Mouse (Mus musculus) liver, embryonic 16.5 days (tissue): ENCODE data around the gene Ptpn23. TPM values are rescaled to one million over a fixed set of nuclear protein-coding genes. Genes with fewer than 3 reads are reported as not detected.
A peak's percentile ranks its signal among the peaks of the same experiment; 100 is the strongest.

Source experiments
- ATAC-seq: fragments of 200-750 bp; cut with Nextera tagmentation; 2 replicates; pipeline ENCODE4 v1.8.0; 2017; ENCODE audit warnings: low read depth, mild to moderate bottlenecking, moderate number of reproducible peaks, moderate library complexity
- H3K27ac ChIP-seq: fragments of 300-500 bp; sonication (generic); 2 replicates; pipeline ENCODE4 v1.5.1; 2014; ENCODE audit warnings: mild to moderate bottlenecking, low read length
- H3K27me3 ChIP-seq: fragments of 300-500 bp; sonication (generic); 2 replicates; pipeline ENCODE4 v1.6.1; 2014; ENCODE audit warnings: low read depth, low read length, mixed read lengths; ENCODE audit not compliant: control insufficient read depth, insufficient read depth
- H3K36me3 ChIP-seq: fragments of 300-500 bp; sonication (generic); 2 replicates; pipeline ENCODE4 v1.6.1; 2014; ENCODE audit warnings: mild to moderate bottlenecking; ENCODE audit not compliant: control insufficient read depth, insufficient read depth
- H3K4me1 ChIP-seq: fragments of 300-500 bp; sonication (generic); 2 replicates; pipeline ENCODE4 v1.6.1; 2014; ENCODE audit warnings: low read depth, low read length, mixed read lengths; ENCODE audit not compliant: control insufficient read depth
- H3K4me2 ChIP-seq: fragments of 300-500 bp; sonication (generic); 2 replicates; pipeline ENCODE4 v1.6.1; 2014; ENCODE audit warnings: low read depth, low read length, mixed read lengths
- H3K4me3 ChIP-seq: fragments of 300-500 bp; sonication (generic); 2 replicates; pipeline ENCODE4 v1.5.1; 2014; ENCODE audit warnings: low read depth, mild to moderate bottlenecking, low read length
- H3K9ac ChIP-seq: fragments of 300-500 bp; sonication (generic); 2 replicates; pipeline ENCODE4 v1.6.1; 2014; ENCODE audit warnings: low read depth, low read length
- H3K9me3 ChIP-seq: fragments of 300-500 bp; sonication (generic); replicated peaks from 2 replicates; pipeline ENCODE4 v1.6.1; 2016; ENCODE audit warnings: low read length; ENCODE audit not compliant: control insufficient read depth
- WGBS: fragments of 180-500 bp; shearing (Covaris S2); extraction: QIAGEN DNeasy Blood & Tissue Kit; methylation state at CpG from one replicate; pipeline ENCODE4 v1.1.7; 2014; ENCODE audit not compliant: insufficient replicate concordance; 5-methylcytosine and 5-hydroxymethylcytosine counted together
- polyA plus RNA-seq: library from polyadenylated mRNA; unstranded; fragments of >200 nt; fragmentation: Nextera tagmentation; extraction: Ambion mirVana; gene quantifications from 2 replicates; pipeline ENCODE4 v1.2.1, GENCODE M21; 2015

The Ptpn23 gene
- polyA plus RNA-seq, 1 experiment from 2014 or later, result 4.2 TPM

GRCm38 (mm10) chr9:110373871-110374270 is 34.1 kb downstream of the Ptpn23 start:
- Histone ChIP-seq H3K36me3 (peaks cover 5% of the 10 kb centered on the region), H3K27ac (no peak overlapping the region), H3K27me3 (no peaks in the 10 kb centered on the region), H3K4me1 (no peaks in the 10 kb centered on the region), H3K9me3 (no peaks in the 10 kb centered on the region), H3K9ac (no peak overlapping the region), H3K4me2 (no peak overlapping the region), H3K4me3 (no peak overlapping the region)
- WGBS, result 84% methylated on average over 13 of the region's 13 CpGs
- no peak for ATAC-seq

- Histone ChIP-seq H3K4me2 (no peak overlapping the region), H3K27me3 (no peaks in the 10 kb centered on the region), H3K4me3 (no peak overlapping the region), H3K9me3 (no peaks in the 10 kb centered on the region), H3K9ac (no peak overlapping the region), H3K27ac (no peak overlapping the region), H3K4me1 (no peaks in the 10 kb centered on the region), H3K36me3 (no peaks in the 10 kb centered on the region)
- ATAC-seq, result no peak
- 74% methylated on average over 3 of the region's 3 CpGs for WGBS
Observed at GRCm38 (mm10) chr9:110369860-110370259, 38.2 kb downstream of the Ptpn23 start.

GRCm38 (mm10) chr9:110366746-110367145 is 41.3 kb downstream of the Ptpn23 start:
- Histone ChIP-seq H3K27me3 (no peaks in the 10 kb centered on the region), H3K4me2 (no peak overlapping the region), H3K4me1 (no peaks in the 10 kb centered on the region; the same call in 1 of the 2 replicates), H3K9me3 (no peaks in the 10 kb centered on the region), H3K4me3 (no peak overlapping the region), H3K27ac (no peak overlapping the region), H3K36me3 (no peaks in the 10 kb centered on the region), H3K9ac (no peak overlapping the region)
- no peak for ATAC-seq
- 58% methylated on average over 5 of the region's 5 CpGs for WGBS

GRCm38 (mm10) chr9:110362337-110362736 is 45.7 kb downstream of the Ptpn23 start:
- ATAC-seq, result peak; percentile 83
- Histone ChIP-seq H3K4me3 (no peak overlapping the region), H3K27ac (peak overlapping the region; percentile 71), H3K36me3 (no peaks in the 10 kb centered on the region), H3K4me1 (peaks cover under 1% of the 10 kb centered on the region; the same call in 1 of the 2 replicates), H3K9me3 (no peaks in the 10 kb centered on the region), H3K27me3 (no peaks in the 10 kb centered on the region), H3K4me2 (no peak overlapping the region), H3K9ac (no peak overlapping the region)
- 63% methylated on average over 10 of the region's 10 CpGs for WGBS

GRCm38 (mm10) chr9:110361299-110361698 is 46.7 kb downstream of the Ptpn23 start:
- peak; percentile 45 for ATAC-seq
- Histone ChIP-seq H3K36me3 (no peaks in the 10 kb centered on the region), H3K27me3 (no peaks in the 10 kb centered on the region), H3K4me3 (no peak overlapping the region), H3K4me1 (peaks cover 3% of the 10 kb centered on the region; the same call in 1 of the 2 replicates), H3K4me2 (no peak overlapping the region), H3K27ac (no peak overlapping the region), H3K9ac (no peak overlapping the region), H3K9me3 (no peaks in the 10 kb centered on the region)
- WGBS, result 58% methylated on average over 12 of the region's 12 CpGs

GRCm38 (mm10) chr9:110358341-110358740 is 49.7 kb downstream of the Ptpn23 start:
- no peaks in the 10 kb centered on the region for H3K9me3 ChIP-seq
- WGBS, result 53% methylated on average over 2 of the region's 2 CpGs
- H3K27ac ChIP-seq, result peak overlapping the region; percentile 75
- H3K27me3 ChIP-seq, result no peaks in the 10 kb centered on the region
- ATAC-seq, result peak; percentile 72
- H3K4me2 ChIP-seq, result no peak overlapping the region
- H3K4me1 ChIP-seq, result peaks cover 3% of the 10 kb centered on the region; the same call in 1 of the 2 replicates
- no peak overlapping the region for H3K9ac ChIP-seq
- H3K4me3 ChIP-seq, result no peak overlapping the region
- no peaks in the 10 kb centered on the region for H3K36me3 ChIP-seq

- Histone ChIP-seq H3K27me3 (no peaks in the 10 kb centered on the region), H3K4me3 (no peak overlapping the region), H3K9me3 (no peaks in the 10 kb centered on the region), H3K4me1 (peaks cover 13% of the 10 kb centered on the region), H3K9ac (no peak overlapping the region), H3K27ac (no peak overlapping the region), H3K4me2 (no peak overlapping the region), H3K36me3 (no peaks in the 10 kb centered on the region)
- 34% methylated on average over 8 of the region's 8 CpGs for WGBS
- ATAC-seq, result no peak
Observed at GRCm38 (mm10) chr9:110351932-110352632, 55.9 kb downstream of the Ptpn23 start.

- Histone ChIP-seq H3K4me3 (no peak overlapping the region), H3K9ac (no peak overlapping the region), H3K4me1 (peaks cover 13% of the 10 kb centered on the region), H3K4me2 (no peak overlapping the region), H3K9me3 (no peaks in the 10 kb centered on the region), H3K36me3 (no peaks in the 10 kb centered on the region), H3K27ac (peak overlapping the region; percentile 35; the same call in 1 of the 2 replicates), H3K27me3 (no peaks in the 10 kb centered on the region)
- ATAC-seq, result 0 out of 2 replicates have a peak, but pooled peaks have one; percentile 14
- 38% methylated on average over 2 of the region's 2 CpGs for WGBS
Observed at GRCm38 (mm10) chr9:110351350-110351749, 56.7 kb downstream of the Ptpn23 start.

GRCm38 (mm10) chr9:110350612-110351011 is 57.4 kb downstream of the Ptpn23 start:
- no peaks in the 10 kb centered on the region for H3K36me3 ChIP-seq
- H3K9me3 ChIP-seq, result no peaks in the 10 kb centered on the region
- peak overlapping the region; percentile 28 for H3K4me2 ChIP-seq
- peaks cover 13% of the 10 kb centered on the region for H3K4me1 ChIP-seq
- 40% methylated on average over 5 of the region's 5 CpGs for WGBS
- peak; percentile 80 for ATAC-seq
- H3K27ac ChIP-seq, result peak overlapping the region; percentile 35
- H3K9ac ChIP-seq, result no peak overlapping the region
- H3K27me3 ChIP-seq, result no peaks in the 10 kb centered on the region
- no peak overlapping the region for H3K4me3 ChIP-seq
